8 mouse cellular contexts compared by ENCODE assay signal in genomic region chr5:19227791-19228331, GRCm38 (mm10). TPM values are rescaled to one million over a fixed set of nuclear protein-coding genes. Genes with fewer than 3 reads are reported as not detected.
DNase-seq lines count a peak whose midpoint lies in the region; ATAC-seq and TF ChIP-seq lines count a peak whose summit lies in the region.

No protein-coding gene starts in this region.

- no peak overlapping the region; the same call in 1 of the 2 replicates for H3K9ac ChIP-seq in hindbrain, embryonic 11.5 days (ENCODE audit: low read depth, low read length)
- 0 out of 2 replicates have a peak overlapping the region, but pooled peaks have one; percentile 57 for H3K9ac ChIP-seq in lung, embryonic 15.5 days

- 0 out of 2 replicates have a peak, but pooled peaks cover 2% of the 10 kb centered on the region for H3K4me1 ChIP-seq in hindbrain, embryonic 11.5 days (replicated peaks; ENCODE audit: control insufficient read depth, insufficient read depth, low read length)
- H3K4me1 ChIP-seq in lung, embryonic 15.5 days, result peaks cover 19% of the 10 kb centered on the region
- no peaks in the 10 kb centered on the region for H3K4me1 ChIP-seq in thymus, adult 2 months (replicated peaks; ENCODE audit: control insufficient read depth, insufficient read depth, low read length)

- peak; percentile 28; the same call in 1 of the 2 replicates for ATAC-seq in hindbrain, embryonic 11.5 days (ENCODE audit: low FRiP score)
- ATAC-seq in lung, embryonic 15.5 days (ENCODE audit: borderline replicate concordance, extremely low read depth, low FRiP score, low TSS enrichment), result no peak

- WGBS in hindbrain, embryonic 11.5 days, result under 1% methylated on average over 14 of the region's 14 CpGs
- 2% methylated on average over 14 of the region's 14 CpGs for WGBS in lung, embryonic 15.5 days
- 7% methylated on average over 14 of the region's 14 CpGs for WGBS in thymus, adult 2 months

- no peaks in the 10 kb centered on the region for H3K36me3 ChIP-seq in hindbrain, embryonic 11.5 days (ENCODE audit: control insufficient read depth, insufficient read depth, low read length)
- H3K36me3 ChIP-seq in lung, embryonic 15.5 days, result no peaks in the 10 kb centered on the region
- H3K36me3 ChIP-seq in thymus, adult 2 months (ENCODE audit: control insufficient read depth, insufficient read depth, low read length), result no peaks in the 10 kb centered on the region

- H3K27me3 ChIP-seq in hindbrain, embryonic 11.5 days (ENCODE audit: control insufficient read depth, insufficient read depth, low read length), result no peaks in the 10 kb centered on the region; the same call in 1 of the 2 replicates
- H3K27me3 ChIP-seq in lung, embryonic 15.5 days, result no peaks in the 10 kb centered on the region; the same call in none of the 2 replicates
- no peaks in the 10 kb centered on the region; the same call in 1 of the 2 replicates for H3K27me3 ChIP-seq in thymus, adult 2 months (ENCODE audit: control insufficient read depth, insufficient read depth, low read length)

- H3K4me3 ChIP-seq in hindbrain, embryonic 11.5 days (ENCODE audit: low read depth, low read length), result peak overlapping the region; percentile 62
- H3K4me3 ChIP-seq in lung, embryonic 15.5 days, result peak overlapping the region; percentile 72
- no peak overlapping the region for H3K4me3 ChIP-seq in thymus, adult 2 months (ENCODE audit: control insufficient read depth, insufficient read depth, low read length)

- TF ChIP-seq CTCF in thymus, adult 2 months (IDR thresholded peaks at IDR 0.05; ENCODE audit: borderline replicate concordance, control insufficient read depth, extremely low read depth, insufficient read depth, low read length, poor library complexity), result no peak

- H3K9me3 ChIP-seq in hindbrain, embryonic 11.5 days (ENCODE audit: control insufficient read depth, low read length), result no peaks in the 10 kb centered on the region
- H3K9me3 ChIP-seq in lung, embryonic 15.5 days, result no peaks in the 10 kb centered on the region

- no peak for TF ChIP-seq POLR2A in thymus, adult 2 months (IDR thresholded peaks at IDR 0.05; ENCODE audit: control insufficient read depth, extremely low read depth, insufficient read depth, low read length, poor library complexity)

- peak; percentile 66 for DNase-seq in 3T3-L1 (ENCODE audit: low read depth, low spot score)
- DNase-seq in cerebellum, adult 9-10 months, result peak; percentile 82
- peak; percentile 11 to 18 for DNase-seq in frontal cortex, postnatal 14 days (ENCODE audit: low spot score in 2 of 2)
- peak; percentile 63 for DNase-seq in hindbrain, embryonic 11.5 days (ENCODE audit: low spot score)
- DNase-seq in layer of hippocampus, adult 9-11 months, result peak; percentile 66
- DNase-seq in retina, postnatal 7 days (ENCODE audit: low read depth, low spot score), result peak; percentile 49
- DNase-seq in thymus, adult 2 months, result no peak

- H3K4me2 ChIP-seq in hindbrain, embryonic 11.5 days (replicated peaks; ENCODE audit: low read depth, low read length), result peak overlapping the region; percentile 98
- H3K4me2 ChIP-seq in lung, embryonic 15.5 days, result peak overlapping the region; percentile 96

- no peak overlapping the region for H3K27ac ChIP-seq in hindbrain, embryonic 11.5 days (ENCODE audit: low read depth, low read length)
- H3K27ac ChIP-seq in lung, embryonic 15.5 days, result no peak overlapping the region
- no peak overlapping the region for H3K27ac ChIP-seq in thymus, adult 2 months (ENCODE audit: control insufficient read depth, insufficient read depth, low read length)

RNA-seq across cellular contexts. Expression of gene Magi2, which starts 1.0 kb away (rescaled TPM):
- polyA plus RNA-seq in hindbrain, embryonic 11.5 days (2014; fragmentation: Nextera tagmentation; extraction: Ambion mirVana), result 6.0 and 8.7 TPM in 2 replicates
- 2.0 and 2.7 TPM in 2 replicates for polyA plus RNA-seq in lung, embryonic 15.5 days (2015; fragmentation: Nextera tagmentation; extraction: Ambion mirVana)
- 1.6 and 2.1 TPM in 2 replicates for polyA plus RNA-seq in thymus, adult 2 months (2012; rRNA removed)
